Mouse (Mus musculus) ES-E14 (cell line): ENCODE data around the gene Rnf152.

ENCODE experiments used
- CHD2 ChIP-seq: IDR thresholded peaks from 2 replicates; pipeline ENCODE4 v1.6.1; 2014; ENCODE audit warnings: mild to moderate bottlenecking, low read depth, low read length, inconsistent platforms
- MAFK ChIP-seq: IDR thresholded peaks from 2 replicates; pipeline ENCODE4 v1.6.1; 2014; ENCODE audit warnings: mild to moderate bottlenecking, low read depth, low read length, inconsistent platforms; ENCODE audit not compliant: insufficient read depth
- ZNF384 ChIP-seq: IDR thresholded peaks from 2 replicates; pipeline ENCODE4 v1.6.1; 2012; ENCODE audit warnings: low read depth, low read length, inconsistent platforms

DNA sequence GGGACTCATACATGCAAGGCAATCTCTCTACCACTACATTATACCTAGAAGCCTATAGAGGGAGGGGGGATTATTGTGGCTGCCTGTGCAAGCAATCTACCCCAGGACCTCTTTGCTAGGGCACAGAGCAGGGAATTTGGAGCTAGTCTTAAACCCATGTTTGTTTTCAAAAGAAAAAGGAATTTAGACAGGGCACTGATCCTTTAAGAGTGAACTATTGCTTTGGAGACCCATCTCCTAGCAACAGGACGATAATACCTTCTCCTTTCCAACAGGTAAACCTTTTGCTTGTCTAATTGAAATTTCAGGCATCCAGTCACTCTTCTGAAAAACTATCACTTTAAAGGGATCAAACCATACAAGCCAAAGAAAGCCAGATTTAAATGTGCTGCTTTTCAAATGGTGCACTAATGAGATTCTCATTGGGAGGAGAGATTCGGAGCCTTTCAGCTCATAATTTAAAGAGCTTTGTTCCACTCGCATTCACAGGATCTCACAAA is 110.4 kb downstream of the Rnf152 start:
- TF ChIP-seq ZNF384 (no peak), CHD2 (no peak), MAFK (no peak)
